Mouse (Mus musculus) left cerebral cortex, postnatal 4 days (tissue): Measurements from ENCODE around the gene Frzb. TPM values are rescaled to one million over a fixed set of nuclear protein-coding genes. Genes with fewer than 3 reads are reported as not detected.
"Not testable (repeated sequence)": the region's sequence is repeated elsewhere in the genome, so short reads cannot be mapped to it uniquely, and the experiment has no call there.

Experiments
- DNase-seq: peaks from one replicate; pipeline ENCODE4 v3.0.0-alpha.2; 2022
- intact Hi-C: fragments of 180-260 bp; cut with DNase I; formaldehyde crosslinking; loops from one replicate; pipeline ENCODE4 v1.15.1; 2025
- total RNA-seq, 2 experiments: library from RNA; stranded (reverse); gene quantifications; 2 replicates each; pipeline ENCODE4 v1.2.3; 2021

The Frzb gene
- total RNA-seq, result 1 to 10 TPM; 7.2 to 7.7 TPM

GRCm38 (mm10) chr2:80447291-80447791, at the start of gene Frzb:
Gene Frzb (minus strand): TSS chr2:80447625.
- intact Hi-C loops, result loop anchor here (10.0 kb wide), 1 partner anchor 83 kb away; no protein-coding TSS in a partner anchor
- DNase-seq, result peak; percentile 66

GRCm38 (mm10) chr2:80495304-80495703, 47.9 kb upstream of the Frzb start:
- intact Hi-C loops, result not testable (repeated sequence)

GRCm38 (mm10) chr2:80486851-80487250, 39.4 kb upstream of the Frzb start:
- no peak for DNase-seq
- intact Hi-C loops, result no loop called here

More at GRCm38 (mm10) chr2:80495304-80495703, 47.9 kb upstream of the Frzb start:
- not testable (repeated sequence) for DNase-seq

GRCm38 (mm10) chr2:80484951-80485350, 37.5 kb upstream of the Frzb start:
- intact Hi-C loops, result no loop called here
- DNase-seq, result peak; percentile 31

GRCm38 (mm10) chr2:80475831-80476230, 28.4 kb upstream of the Frzb start:
- intact Hi-C loops, result no loop called here
- no peak for DNase-seq

GRCm38 (mm10) chr2:80474247-80474796, 26.9 kb upstream of the Frzb start:
- no peak for DNase-seq
- intact Hi-C loops, result no loop called here

GRCm38 (mm10) chr2:80465991-80466821, 18.8 kb upstream of the Frzb start:
- DNase-seq, result no peak
- intact Hi-C loops, result no loop called here

GRCm38 (mm10) chr2:80461827-80462226, 14.4 kb upstream of the Frzb start:
- DNase-seq, result no peak
- intact Hi-C loops, result no loop called here

GRCm38 (mm10) chr2:80448231-80448630, 806 bp upstream of the Frzb start:
- intact Hi-C loops, result loop anchor here (10.0 kb wide), 1 partner anchor 83 kb away; no protein-coding TSS in a partner anchor
- peak; percentile 24 for DNase-seq

- intact Hi-C loops, result loop anchor here (10.0 kb wide), 1 partner anchor 82 kb away; no protein-coding TSS in a partner anchor
- DNase-seq, result peak; percentile 32
Observed at GRCm38 (mm10) chr2:80446308-80447151, 895 bp downstream of the Frzb start.

- DNase-seq, result no peak
- intact Hi-C loops, result loop anchor here (10.0 kb wide), 1 partner anchor 81 kb away; no protein-coding TSS in a partner anchor
Observed at GRCm38 (mm10) chr2:80445926-80446307, 1.5 kb downstream of the Frzb start.

- DNase-seq, result no peak
- intact Hi-C loops, result loop anchor here (10.0 kb wide), 1 partner anchor 81 kb away; no protein-coding TSS in a partner anchor
Observed at GRCm38 (mm10) chr2:80445491-80445890, 1.9 kb downstream of the Frzb start.

- intact Hi-C loops, result loop anchor here (10.0 kb wide), 1 partner anchor 80 kb away; no protein-coding TSS in a partner anchor
- no peak for DNase-seq
Observed at GRCm38 (mm10) chr2:80444418-80445365, 2.7 kb downstream of the Frzb start.

- intact Hi-C loops, result loop anchor here (10.0 kb wide), 1 partner anchor 79 kb away; no protein-coding TSS in a partner anchor
- no peak for DNase-seq
Observed at GRCm38 (mm10) chr2:80443962-80444361, 3.5 kb downstream of the Frzb start.

- no peak for DNase-seq
- intact Hi-C loops, result loop anchor here (10.0 kb wide), 1 partner anchor 77 kb away; no protein-coding TSS in a partner anchor
Observed at GRCm38 (mm10) chr2:80441386-80441785, 6.0 kb downstream of the Frzb start.

- no peak for DNase-seq
- intact Hi-C loops, result no loop called here
Observed at GRCm38 (mm10) chr2:80438854-80439253, 8.6 kb downstream of the Frzb start.

- intact Hi-C loops, result no loop called here
- DNase-seq, result no peak
Observed at GRCm38 (mm10) chr2:80437401-80437800, 10.0 kb downstream of the Frzb start.

- intact Hi-C loops, result no loop called here
Observed at GRCm38 (mm10) chr2:80434783-80435572, 12.4 kb downstream of the Frzb start.

More at GRCm38 (mm10) chr2:80434783-80435572, 12.4 kb downstream of the Frzb start:
- DNase-seq, result no peak
